Mouse (Mus musculus) right cerebral cortex, adult 18-20 months (tissue): ENCODE measurements around the gene 2810408A11Rik.

Source experiments
- DNase-seq: peaks from one replicate; pipeline ENCODE4 v3.0.0; 2022; ENCODE audit warnings: mixed read lengths

The 2810408A11Rik gene

GRCm38 (mm10) chr11:69912716-69913530 lies 12.1 kb upstream of the 2810408A11Rik start:
- no peak for DNase-seq

- no peak for DNase-seq
Measured at GRCm38 (mm10) chr11:69911701-69912100, 10.9 kb upstream of the 2810408A11Rik start.

- no peak for DNase-seq
Measured at GRCm38 (mm10) chr11:69910781-69911560, 10.2 kb upstream of the 2810408A11Rik start.

GRCm38 (mm10) chr11:69910177-69910576 lies 9.4 kb upstream of the 2810408A11Rik start:
- no peak for DNase-seq

GRCm38 (mm10) chr11:69909174-69909573 lies 8.4 kb upstream of the 2810408A11Rik start:
- no peak for DNase-seq

GRCm38 (mm10) chr11:69908645-69909044 lies 7.9 kb upstream of the 2810408A11Rik start:
- DNase-seq, result no peak

- DNase-seq, result no peak
Measured at GRCm38 (mm10) chr11:69904311-69904710, 3.5 kb upstream of the 2810408A11Rik start.

GRCm38 (mm10) chr11:69902972-69903371 lies 2.2 kb upstream of the 2810408A11Rik start:
- no peak for DNase-seq

- peak; percentile 20 for DNase-seq
Measured at GRCm38 (mm10) chr11:69901993-69902392, 1.2 kb upstream of the 2810408A11Rik start.

GRCm38 (mm10) chr11:69901406-69901846 lies 639 bp upstream of the 2810408A11Rik start:
- DNase-seq, result peak; percentile 98

- no peak for DNase-seq
Measured at GRCm38 (mm10) chr11:69899870-69900269, 917 bp downstream of the 2810408A11Rik start.

- DNase-seq, result no peak
Measured at GRCm38 (mm10) chr11:69895291-69895690, 5.5 kb downstream of the 2810408A11Rik start, which contains the start of gene Acap1. TSS of gene Acap1 (minus strand) at chr11:69895539.

GRCm38 (mm10) chr11:69894671-69895070 lies 6.1 kb downstream of the 2810408A11Rik start:
- DNase-seq, result no peak

GRCm38 (mm10) chr11:69891482-69891881 lies 9.3 kb downstream of the 2810408A11Rik start:
- peak; percentile 32 for DNase-seq

- DNase-seq, result no peak
Measured at GRCm38 (mm10) chr11:69886907-69887635, 13.7 kb downstream of the 2810408A11Rik start.

GRCm38 (mm10) chr11:69884663-69885062 lies 16.1 kb downstream of the 2810408A11Rik start:
- DNase-seq, result no peak

GRCm38 (mm10) chr11:69884240-69884639 lies 16.5 kb downstream of the 2810408A11Rik start:
- no peak for DNase-seq

GRCm38 (mm10) chr11:69883527-69884151 lies 17.1 kb downstream of the 2810408A11Rik start:
- no peak for DNase-seq

GRCm38 (mm10) chr11:69883066-69883465 lies 17.7 kb downstream of the 2810408A11Rik start:
- no peak for DNase-seq

GRCm38 (mm10) chr11:69881787-69882670 lies 18.8 kb downstream of the 2810408A11Rik start:
- no peak for DNase-seq

GRCm38 (mm10) chr11:69880853-69881603 lies 19.8 kb downstream of the 2810408A11Rik start, which contains the start of gene Kctd11:
TSS of gene Kctd11 (minus strand) at chr11:69881406.
- DNase-seq, result peak; percentile 69
